Mouse (Mus musculus): ENCODE results near the gene Gm20914.
"Not testable (repeated sequence)": the region's sequence is repeated elsewhere in the genome, so short reads cannot be mapped to it uniquely, and the experiment has no call there.

The Gm20914 gene

DNA sequence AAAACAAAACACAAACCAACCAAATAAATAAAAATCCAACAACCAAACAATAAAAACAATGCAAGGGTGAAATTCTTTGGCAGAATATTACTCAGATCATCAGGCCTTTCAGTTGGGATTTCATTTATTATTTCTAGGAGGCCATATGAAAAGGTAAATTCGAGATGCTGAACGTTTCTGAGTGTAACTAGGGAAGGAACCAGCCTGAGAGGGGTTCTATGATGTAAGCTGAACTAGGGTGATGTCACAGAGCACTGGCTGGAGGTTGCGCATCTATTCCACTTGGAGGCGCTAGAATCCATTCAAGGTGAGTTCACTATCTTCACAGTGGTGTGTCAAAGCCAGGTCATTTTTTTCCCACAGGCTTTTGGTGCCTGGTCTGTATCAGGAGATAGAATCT, at the start of gene Gm20914:
Gene Gm20914, plus strand, starts transcription at position 301 of the 400 bp plus-strand sequence.
- not testable (repeated sequence) for DNase-seq (ENCODE audit: low spot score)

All from testis, postnatal 10 days (tissue).